Mouse (Mus musculus) gastrocnemius, adult 18-20 months (tissue): ENCODE measurements at regions not wholly inside any gene's neighbourhood (a gene's known extent, or its start where the extent isn't known, plus 50 kb on each side); places are given as distances from the start of the nearest gene placed in this dataset.

Experiments
- DNase-seq: peaks from one replicate; pipeline ENCODE4 v3.0.0; 2021; ENCODE audit warnings: low spot score

DNA sequence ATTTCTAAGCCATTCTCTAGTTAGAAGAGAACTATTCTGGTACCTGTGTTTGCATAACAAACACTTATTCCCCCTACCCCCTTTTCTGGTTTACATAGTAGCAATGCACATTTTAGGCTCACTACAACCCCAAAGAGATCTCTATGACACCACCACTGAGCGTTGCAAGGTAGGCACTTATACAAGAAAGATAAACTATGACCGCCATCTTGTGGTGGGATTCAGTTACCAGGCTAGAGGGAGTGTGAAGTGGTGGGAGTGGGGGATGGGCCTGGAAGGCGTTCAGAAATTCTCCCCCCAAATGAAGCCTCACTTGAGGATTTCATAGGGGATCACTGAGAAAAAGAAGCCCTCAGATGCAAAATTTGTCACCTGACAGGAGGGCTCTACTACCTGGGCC lies 64.4 kb upstream of the Fst start:
- no peak for DNase-seq

DNA sequence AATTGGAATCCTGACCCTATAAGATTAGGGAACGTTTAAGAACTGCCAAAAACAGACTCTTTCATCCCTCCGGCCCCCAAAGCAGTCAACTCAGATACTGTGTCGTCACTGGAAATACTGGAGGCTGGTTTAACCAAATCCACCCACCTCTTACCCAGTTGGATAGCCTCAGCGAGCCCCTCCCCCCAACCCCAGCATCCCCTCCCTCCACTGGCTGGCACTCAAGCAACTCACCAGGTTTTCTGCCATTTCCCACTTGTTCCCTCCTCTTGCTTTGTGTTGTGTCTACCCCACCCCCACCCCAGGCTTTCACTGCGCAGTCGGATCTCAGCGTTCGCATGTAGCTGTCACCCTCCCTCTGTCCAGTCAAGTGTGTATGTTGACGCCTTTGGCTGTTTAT lies 68.1 kb upstream of the Fst start:
- no peak for DNase-seq

DNA sequence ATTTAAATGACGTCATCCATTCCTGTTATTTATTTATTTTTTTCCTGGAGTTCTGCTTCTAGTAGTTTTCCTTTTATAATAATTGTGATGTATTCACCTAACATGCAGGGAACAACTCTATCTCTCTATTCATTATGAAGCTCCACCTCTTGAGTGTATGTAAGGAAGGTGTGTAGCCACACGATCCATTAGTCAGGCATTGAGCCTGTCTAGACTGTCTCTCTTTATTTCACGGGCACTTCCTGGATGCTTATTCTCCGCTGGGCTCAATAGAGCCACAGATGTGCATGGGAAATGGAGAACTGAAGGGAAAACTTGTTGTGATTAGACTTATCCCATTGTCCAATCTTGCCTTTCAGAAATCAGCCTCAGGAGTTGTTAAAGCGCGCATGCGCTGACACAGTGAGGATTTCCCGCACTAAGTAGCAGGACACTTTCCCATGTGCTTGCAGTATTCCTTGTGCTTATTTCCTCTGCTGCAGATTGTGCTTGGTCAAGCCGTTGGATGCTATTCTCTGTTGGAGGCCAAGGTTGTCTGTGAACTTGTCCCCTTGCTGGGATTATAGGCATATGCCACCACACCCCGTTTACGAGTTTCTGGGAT lies 71.5 kb upstream of the Fst start:
- no peak for DNase-seq

DNA sequence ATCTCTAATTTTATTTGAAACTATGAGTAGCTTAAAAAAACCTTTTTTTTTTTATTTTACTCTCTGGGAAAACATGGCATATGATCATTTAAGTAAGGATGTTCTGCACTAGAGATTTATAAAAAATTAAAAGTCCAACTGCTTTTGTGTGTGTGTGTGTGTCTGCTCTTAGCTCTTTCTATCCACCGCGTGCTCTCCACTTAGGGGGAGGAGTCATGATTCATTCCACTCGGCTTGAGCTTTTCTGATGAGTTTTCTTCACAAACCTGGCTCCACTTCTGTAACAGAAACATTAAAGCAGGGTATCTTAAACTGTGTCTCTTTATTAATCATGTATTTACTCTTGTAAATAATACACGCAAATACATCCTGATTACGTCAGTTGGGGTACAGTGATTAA lies 73.0 kb upstream of the Fst start:
- no peak for DNase-seq

DNA sequence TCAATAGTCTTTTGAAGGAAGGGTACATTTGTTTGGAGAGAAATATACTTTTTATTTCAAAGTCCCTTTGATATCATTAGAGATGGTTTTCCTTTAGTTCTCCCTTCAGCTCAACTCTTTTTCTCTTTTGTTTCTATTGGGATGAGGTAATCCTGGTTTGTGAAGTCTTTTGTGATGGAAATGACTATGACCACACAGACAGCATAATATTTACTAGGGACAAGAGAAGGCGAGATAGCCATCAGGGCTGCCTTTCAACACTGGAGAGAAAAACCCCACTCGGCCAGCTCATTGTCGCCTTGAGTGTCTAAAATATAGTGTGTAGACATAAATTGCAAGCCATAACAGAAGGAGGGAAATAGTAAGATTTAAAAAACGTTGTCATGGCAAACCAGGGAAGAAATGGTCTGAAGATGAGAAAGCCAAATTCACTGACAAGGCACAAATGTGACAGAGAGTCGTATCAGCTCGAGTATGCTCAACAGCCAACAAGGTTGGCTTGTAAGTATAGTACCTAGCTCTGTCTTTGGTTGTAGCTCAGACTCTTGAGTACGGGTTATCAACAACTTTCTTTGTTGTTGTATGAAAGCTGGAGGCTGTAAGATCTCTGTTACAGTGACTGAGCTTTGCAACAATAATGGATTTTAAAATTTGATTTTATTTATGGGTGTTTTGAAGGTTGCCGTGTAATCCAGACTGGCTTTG lies 73.8 kb upstream of the Fst start:
- no peak for DNase-seq

DNA sequence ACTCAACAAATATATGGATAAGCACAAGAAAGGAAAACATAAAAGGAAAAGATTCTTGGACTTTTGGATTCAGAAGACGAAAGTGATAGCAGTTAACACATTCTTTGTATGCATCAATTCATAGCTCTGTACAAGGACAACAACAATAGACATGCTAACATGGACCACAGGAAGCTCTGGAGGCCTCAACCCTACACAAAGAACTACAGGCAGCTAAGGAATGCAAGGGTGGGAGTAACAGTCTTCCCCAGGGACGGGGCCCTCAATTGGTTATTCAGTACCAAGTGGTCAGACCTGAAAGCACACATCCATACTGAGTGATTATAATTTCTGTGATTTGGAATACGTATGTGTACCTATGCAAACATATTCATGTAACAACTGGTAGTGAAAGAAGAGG lies 75.8 kb upstream of the Fst start:
- DNase-seq = no peak

DNA sequence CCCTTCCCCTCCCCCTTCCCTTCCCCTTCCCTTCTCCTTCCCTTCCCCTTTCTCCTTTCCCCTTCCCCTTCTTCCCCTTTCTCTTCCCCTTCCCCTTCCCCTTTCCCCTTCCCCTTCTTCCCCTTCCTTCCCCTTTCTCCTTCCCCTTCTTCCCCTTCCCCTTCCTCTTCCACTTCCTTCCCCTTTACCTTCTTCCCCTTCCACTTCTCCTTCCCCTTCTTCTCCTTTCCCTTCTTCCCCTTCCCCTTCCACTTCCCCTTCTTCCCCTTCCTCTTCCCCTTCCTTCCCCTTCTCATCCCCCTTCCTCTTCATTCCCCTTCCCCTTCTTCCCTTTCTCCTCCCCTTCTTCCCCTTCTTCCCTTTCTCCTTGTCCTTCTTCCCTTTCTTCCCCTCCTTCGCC lies 77.0 kb upstream of the Fst start:
- no peak for DNase-seq

DNA sequence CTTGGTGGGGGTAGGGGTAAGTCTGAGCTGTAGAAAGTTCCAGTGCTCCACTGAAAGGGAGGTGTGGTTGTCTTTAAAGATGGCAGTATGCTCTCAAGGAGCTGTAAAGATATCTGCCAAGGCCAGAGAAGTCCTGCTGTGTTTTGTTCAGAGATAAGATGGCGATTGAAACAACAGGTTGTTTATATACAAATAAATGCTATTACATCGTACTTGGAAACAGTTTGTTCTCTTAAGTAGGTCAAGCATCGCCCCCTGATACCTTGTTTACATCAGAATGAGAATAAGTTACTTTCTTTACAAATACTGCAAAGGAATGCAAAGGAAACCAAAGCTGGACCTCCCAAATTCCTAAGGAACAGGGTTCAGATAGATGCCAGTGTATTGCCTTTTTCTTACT lies 113.0 kb upstream of the Fst start:
- DNase-seq = no peak

DNA sequence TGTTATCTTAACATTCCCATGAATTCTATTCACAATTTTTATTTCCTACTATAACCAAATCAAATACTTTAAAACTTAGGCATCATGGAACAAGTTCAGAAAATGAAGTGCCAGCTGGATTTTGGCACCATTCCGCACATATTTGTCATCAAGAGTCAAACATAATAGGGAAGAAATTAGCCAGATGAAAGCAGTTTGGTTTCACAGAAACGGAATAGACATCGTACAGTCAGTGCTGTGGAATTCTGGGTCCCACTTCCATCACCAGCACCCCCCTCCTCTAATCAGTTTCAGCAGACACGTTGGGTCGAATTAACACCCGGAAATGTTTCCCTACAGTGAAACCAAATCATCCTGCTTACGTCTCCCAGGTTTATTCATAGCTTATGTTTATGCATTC lies 125.8 kb upstream of the Fst start:
- no peak for DNase-seq

DNA sequence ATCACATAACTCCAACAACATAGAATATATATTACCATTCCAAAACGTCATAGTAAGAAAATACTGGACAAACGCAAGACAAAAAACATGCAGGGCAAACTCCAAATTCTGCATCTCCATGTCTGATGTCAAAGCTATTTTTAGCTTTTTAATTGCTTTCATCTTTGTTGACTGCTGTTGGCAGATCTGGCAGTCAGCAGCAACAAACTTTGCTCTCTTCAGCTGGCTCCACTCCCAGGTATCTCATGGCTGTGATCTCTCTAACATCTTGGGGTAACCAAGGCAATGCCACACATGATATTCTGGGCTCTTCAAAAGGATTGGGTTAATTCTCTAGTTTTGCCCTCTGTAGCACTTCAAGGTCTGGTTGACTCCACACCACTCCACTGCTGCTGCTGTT lies 128.9 kb upstream of the Fst start:
- no peak for DNase-seq

DNA sequence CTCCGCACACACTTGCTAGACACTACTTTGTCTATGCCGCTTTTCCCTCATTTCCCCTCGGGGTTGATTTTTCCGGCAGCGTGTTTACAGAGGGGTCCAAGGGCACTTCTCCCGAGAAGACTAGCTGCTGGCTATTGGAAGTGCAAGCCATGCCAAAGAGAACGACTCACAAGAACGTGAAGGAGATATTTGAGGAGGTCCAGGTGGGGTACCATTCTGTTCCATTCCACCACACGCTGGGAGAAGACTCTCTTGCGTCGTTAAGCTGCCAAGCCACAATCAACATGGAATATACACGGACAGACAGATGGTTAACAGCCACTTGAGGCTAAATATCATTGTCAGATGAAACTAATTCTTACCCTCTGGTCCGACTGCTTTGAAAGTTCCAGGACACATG lies 144.6 kb upstream of the Fst start:
- DNase-seq = no peak

DNA sequence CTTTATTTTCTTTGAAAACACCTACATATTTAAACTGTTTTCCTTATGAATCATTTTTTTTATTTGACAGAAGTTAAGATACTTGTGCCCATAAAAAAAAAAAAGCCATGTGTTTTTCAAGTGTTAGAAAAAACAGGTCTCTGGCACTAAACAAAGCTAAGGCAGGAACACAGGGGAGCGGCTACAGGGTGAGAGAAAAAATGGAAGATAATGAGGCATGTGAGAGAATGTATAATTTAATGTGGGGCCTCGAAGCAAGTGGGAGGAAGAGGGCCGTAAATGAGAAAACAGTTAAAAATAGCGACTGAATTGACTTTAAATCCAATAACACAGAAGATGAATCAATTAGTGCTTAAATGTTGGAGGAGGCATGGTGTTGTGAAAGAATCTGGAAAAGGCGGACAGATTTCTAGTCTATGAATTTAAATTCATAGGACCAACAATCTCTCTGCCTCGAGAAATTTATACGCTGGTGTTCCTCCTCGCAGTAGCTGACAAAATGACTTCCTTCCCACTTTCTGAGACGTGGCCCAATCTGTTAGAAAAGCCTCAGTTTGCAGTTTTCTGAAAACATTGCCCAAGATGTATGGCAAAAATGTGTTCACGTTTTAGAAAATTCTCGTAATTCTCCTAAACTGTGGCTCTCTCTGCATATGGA lies 145.4 kb upstream of the Fst start:
- DNase-seq = no peak

DNA sequence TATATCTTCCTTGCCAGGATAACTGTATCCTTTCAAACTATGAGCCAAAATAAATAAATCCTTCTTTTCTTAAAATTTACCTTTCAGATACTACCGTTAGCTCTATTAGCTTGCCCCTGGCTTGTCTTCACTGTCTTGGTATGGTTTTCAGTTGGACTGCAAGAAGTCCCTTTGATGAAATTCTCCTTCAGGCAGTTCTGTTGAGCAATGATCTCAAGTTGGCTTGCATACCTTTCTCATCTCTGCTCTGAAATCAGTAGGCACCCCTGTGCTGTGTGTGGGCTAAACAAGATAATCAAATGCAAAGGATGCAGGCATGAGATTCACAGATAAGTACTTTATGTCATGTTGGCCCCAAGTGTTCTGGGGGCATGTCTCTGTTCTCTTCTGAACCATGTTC lies 155.2 kb upstream of the Fst start:
- no peak for DNase-seq

DNA sequence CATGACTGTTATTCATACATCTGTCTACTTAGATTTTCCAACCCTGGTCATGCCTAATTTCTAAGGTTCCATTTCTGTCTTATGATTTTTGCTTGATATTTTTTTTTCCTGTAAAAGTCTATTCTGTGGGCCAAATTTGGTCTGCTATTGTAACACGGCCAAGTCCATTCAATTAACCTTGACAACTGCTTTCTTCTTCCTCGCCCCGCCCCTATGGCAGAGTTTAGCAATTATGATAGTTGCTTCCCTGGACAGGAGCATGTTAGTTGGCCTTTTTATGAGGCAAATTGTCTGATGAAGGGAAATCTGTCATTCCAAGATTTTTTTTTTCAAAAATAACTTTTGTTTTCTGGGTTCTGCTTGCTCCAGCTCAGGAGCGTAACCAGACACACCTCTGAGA lies 160.7 kb upstream of the Fst start:
- no peak for DNase-seq

DNA sequence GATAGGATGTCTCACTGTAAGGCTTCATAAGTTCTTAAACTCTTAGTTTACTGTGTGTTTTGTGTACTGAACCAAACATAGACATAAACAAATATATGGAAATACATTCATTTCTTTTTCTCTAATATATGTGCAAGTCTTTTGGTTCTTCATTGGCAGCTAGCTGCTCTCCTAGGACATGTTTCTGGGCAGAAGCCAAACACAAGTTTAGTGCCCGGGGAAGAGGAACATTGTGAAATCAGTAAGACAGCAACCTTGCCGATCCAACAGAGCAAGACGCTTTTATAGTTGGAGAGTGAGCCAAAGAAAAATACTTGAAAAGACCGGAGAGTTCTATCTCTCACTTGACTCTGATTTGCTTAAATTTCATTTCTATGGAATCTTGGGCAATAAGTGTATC lies 178.0 kb upstream of the Fst start:
- DNase-seq = peak; percentile 77

DNA sequence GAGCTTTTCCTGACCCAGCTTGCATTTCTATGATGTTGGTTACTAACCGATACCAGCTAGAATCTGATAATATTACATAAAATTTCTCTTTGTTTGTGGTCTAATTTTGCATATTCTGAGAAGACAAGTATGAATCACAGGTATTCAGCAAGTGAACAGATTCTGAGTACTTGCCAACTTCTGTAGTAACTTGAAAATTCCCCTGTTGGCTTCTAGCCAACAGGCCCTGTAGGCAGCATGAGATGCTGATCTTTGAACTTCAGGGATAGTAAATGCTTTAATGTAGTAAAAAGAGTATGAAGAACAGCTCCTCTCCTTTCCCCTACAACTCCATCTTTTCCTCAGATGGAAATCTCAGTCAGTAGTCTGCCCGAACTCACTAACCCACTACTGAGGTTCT lies 178.5 kb upstream of the Mocs2 start:
- no peak for DNase-seq

DNA sequence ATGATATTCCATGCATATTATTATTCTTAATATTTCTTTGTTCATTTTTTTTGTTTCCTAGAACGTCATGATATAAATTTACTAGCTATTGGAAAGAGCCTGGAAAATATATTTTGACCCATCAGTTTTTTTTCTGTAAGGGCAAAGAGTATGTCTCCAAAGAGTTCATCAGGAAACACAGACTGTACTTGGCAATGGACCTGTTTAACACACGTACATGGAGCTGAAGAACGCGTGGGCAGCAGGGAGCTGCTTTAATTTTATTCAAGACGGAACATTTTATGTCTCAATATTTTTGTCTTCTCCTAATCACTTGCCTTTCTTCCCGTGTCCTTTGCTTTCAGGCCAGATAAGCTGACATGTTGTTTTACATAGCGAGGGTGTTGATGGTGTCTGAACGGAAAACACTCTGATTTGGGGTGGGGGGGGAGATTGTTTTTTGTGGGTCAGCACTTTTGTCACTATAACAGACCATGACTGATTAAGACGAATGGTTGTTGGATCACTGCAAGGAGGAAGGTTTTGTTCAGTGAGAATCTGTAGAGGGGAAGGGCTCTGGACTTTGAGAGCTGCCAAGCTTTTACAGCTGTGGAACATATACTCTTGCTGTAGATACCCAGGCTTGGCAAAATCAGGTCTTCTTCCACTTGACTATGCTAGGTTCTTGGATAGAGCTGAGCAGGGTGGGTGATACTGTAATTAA lies 176.2 kb upstream of the Mocs2 start:
- no peak for DNase-seq

DNA sequence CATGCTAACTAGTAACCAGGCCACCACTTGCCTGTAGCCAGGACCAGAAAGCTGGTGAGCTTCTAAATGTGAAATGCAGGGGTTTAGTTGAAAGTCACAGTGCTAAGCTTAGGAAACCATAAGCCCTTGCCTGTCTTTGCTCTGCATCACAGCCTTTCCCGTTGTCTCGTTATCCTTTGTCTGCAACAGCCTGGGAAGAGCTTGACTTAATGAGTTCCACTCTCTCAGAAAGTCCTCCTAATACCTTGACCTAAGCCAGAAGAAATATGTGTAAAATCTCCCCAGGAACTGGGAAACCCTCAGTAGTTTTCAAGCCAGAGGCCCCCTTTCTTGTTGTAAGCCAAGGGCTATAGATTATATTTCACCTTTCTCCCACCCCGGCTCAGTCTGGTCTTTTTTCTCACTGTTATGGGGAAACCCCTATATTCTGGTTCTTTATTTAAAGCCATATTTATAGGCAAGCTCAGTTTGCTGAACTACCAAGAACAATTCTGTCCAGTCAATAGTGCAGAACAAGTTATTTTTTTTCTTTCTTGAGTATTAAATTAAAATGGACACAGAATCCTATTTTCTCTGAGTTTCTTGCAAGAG lies 175.0 kb upstream of the Mocs2 start:
- DNase-seq = no peak

DNA sequence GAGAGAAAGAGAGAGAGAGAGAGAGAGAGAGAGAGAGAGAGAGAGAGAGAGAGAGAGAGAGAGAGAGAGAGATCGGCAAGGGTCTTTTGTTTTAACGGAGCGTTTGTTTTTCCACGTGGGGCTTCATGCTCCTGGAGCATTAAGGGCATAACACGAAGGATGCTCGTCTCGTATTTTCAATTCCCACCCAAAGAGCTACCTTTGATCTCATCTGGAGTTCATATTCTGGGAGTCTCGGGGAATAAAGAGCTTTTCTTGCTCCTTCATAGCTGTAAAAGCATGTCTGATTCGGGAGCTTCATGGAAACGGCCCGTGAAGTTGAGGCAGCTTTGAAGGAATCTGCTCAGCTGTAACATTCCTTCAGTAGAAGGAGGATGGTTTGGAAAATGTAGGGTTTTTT lies 174.5 kb upstream of the Mocs2 start:
- DNase-seq = no peak

DNA sequence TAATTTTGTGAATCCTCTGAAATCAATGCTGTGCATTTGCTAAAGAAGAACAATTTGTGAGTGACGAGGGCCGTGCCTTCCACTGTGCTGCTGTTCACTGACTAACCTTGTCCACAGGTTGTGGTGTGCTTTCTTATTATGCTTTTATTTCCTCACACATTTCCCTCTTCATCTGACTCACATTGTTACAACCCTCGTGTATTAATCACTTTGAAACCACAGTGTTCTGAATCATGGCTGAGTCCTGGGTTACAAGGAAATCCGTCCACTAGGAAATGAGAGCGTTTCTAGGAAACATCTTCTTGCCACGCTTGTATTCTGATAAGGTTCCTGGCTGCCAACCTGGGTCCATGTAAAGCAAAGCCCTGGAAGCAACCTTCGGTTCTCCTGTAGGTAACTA lies 163.8 kb upstream of the Mocs2 start:
- no peak for DNase-seq

DNA sequence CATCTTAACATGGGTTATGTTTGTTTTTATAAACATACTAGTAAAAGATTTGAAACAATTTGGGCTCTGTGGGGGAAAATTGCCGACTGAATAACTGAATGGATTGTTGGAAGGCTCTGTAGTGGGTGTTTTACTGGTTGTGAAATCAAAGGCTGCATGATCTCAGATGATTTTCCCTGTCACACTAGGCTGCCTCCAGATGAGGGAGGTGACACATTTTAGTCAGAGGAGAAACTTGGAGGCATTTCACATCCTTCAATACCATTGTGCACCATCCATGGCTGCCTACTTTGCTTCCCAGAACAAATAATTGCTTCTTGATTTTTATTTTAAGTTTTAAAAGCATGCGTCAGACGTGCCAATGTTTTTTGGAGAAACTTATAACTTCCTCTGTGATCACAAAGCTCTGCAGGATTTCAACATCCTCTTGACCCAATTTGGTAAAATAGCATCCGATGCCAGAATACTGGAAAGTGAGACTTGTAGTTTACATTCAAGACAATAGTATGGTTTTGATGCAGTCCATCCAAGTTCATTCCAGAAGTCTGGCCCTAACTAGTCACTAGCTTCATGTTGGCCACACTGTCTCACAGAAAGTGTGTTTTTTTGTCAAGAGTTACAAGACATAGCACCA lies 163.0 kb upstream of the Mocs2 start:
- peak; percentile 22 for DNase-seq

DNA sequence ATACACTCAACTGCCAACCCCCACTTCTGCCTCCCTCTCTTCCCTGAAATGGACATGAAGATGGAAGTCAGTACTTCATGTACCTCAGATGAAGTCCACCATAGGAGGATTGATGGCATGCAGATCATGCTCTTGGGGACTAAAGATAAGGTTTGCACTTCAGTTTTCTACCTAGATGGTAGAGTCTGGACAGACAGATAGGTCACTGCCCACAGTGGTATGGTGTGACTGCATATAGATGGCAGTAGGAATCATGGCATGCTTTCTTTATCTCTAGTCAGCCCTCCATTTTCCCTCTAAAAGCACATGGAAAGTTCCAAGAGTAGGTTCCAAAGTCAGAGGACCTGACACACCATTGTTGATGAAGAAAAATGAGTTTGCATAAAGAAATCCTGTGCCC lies 145.6 kb upstream of the Mocs2 start:
- no peak for DNase-seq
